Mouse (Mus musculus) heart, postnatal 0 days (tissue): Measurements from ENCODE around the gene Znhit3.

Experiments used
- CTCF ChIP-seq: IDR thresholded peaks from 2 replicates; pipeline ENCODE4 v1.5.1; 2016; ENCODE audit warnings: antibody characterized with exemption, control low read depth, low read depth
- EP300 ChIP-seq: IDR thresholded peaks from 2 replicates; pipeline ENCODE4 v1.6.1; 2016; ENCODE audit warnings: antibody characterized with exemption, low read depth

- TF ChIP-seq CTCF (no peak), EP300 (no peak)
Measured at GRCm38 (mm10) chr11:84948526-84948925, 32.4 kb upstream of the Znhit3 start.
